Mouse (Mus musculus) liver, embryonic 13.5 days (tissue): ENCODE measurements around the gene Plb1. TPM values are rescaled to one million over a fixed set of nuclear protein-coding genes. Genes with fewer than 3 reads are reported as not detected.

Source experiments
- ATAC-seq: fragments of 200-750 bp; cut with Nextera tagmentation; 2 replicates; pipeline ENCODE4 v1.8.0; 2017; ENCODE audit warnings: low read depth, mild to moderate bottlenecking, moderate number of reproducible peaks, moderate library complexity
- DNase-seq: peaks from one replicate; pipeline ENCODE4 v3.0.0; 2022
- H3K27ac ChIP-seq: fragments of 300-500 bp; sonication (generic); 2 replicates; pipeline ENCODE4 v1.5.1; 2015; ENCODE audit warnings: moderate library complexity, mild to moderate bottlenecking, inconsistent platforms
- H3K27me3 ChIP-seq: fragments of 300-500 bp; sonication (generic); 2 replicates; pipeline ENCODE4 v1.6.1; 2015; ENCODE audit warnings: mild to moderate bottlenecking, inconsistent platforms
- H3K36me3 ChIP-seq: fragments of 300-500 bp; sonication (generic); 2 replicates; pipeline ENCODE4 v1.6.1; 2015; ENCODE audit warnings: mild to moderate bottlenecking, inconsistent platforms
- H3K4me1 ChIP-seq: fragments of 300-500 bp; sonication (generic); replicated peaks from 2 replicates; pipeline ENCODE4 v1.6.1; 2015; ENCODE audit warnings: inconsistent platforms
- H3K4me2 ChIP-seq: fragments of 300-500 bp; sonication (generic); 2 replicates; pipeline ENCODE4 v1.6.1; 2015; ENCODE audit warnings: inconsistent platforms, mild to moderate bottlenecking, moderate library complexity
- H3K4me3 ChIP-seq: fragments of 300-500 bp; sonication (generic); replicated peaks from 2 replicates; pipeline ENCODE4 v1.5.1; 2015; ENCODE audit warnings: mild to moderate bottlenecking, inconsistent platforms
- H3K9ac ChIP-seq: fragments of 300-500 bp; sonication (generic); 2 replicates; pipeline ENCODE4 v1.6.1; 2015; ENCODE audit warnings: mild to moderate bottlenecking, inconsistent platforms
- H3K9me3 ChIP-seq: fragments of 300-500 bp; sonication (generic); replicated peaks from 2 replicates; pipeline ENCODE4 v1.6.1; 2016; ENCODE audit warnings: inconsistent platforms
- WGBS: fragments of 180-500 bp; shearing (Covaris S2); methylation state at CpG from one replicate; pipeline ENCODE4 v1.1.7; 2015; ENCODE audit not compliant: insufficient replicate concordance; 5-methylcytosine and 5-hydroxymethylcytosine counted together
- polyA plus RNA-seq: library from polyadenylated mRNA; unstranded; fragments of >200 nt; fragmentation: Nextera tagmentation; extraction: Ambion mirVana; gene quantifications from 2 replicates; pipeline ENCODE4 v1.2.1, GENCODE M21; 2015

The Plb1 gene
- polyA plus RNA-seq, 1 experiment from 2014 or later, result not detected

DNA sequence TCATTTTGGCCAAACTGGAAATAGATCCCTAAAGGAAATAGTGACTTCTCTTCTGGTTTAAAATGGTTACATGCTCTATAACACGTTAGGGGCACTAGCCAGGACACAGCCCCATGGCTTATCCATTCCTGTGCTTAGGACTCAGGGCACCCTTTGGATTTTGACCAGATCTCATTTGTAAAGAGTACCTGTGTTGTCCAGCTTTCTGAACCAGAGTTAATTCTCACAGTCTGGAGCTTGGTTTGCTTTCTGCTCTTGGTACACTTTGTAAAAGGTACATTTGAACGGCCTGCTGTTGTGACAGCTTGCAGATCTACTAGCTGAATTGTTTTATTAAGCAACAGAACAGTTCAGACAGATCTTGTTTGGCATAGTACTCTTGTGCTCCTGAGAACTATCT is 25.8 kb upstream of the Plb1 start:
- Histone ChIP-seq H3K27ac (no peak overlapping the region), H3K27me3 (no peaks in the 10 kb centered on the region), H3K9ac (no peak overlapping the region), H3K9me3 (no peaks in the 10 kb centered on the region), H3K4me3 (no peak overlapping the region), H3K36me3 (no peaks in the 10 kb centered on the region), H3K4me2 (no peak overlapping the region), H3K4me1 (no peaks in the 10 kb centered on the region)
- DNase-seq (no peak), ATAC-seq (no peak)
- 58% methylated on average over 2 of the region's 2 CpGs for WGBS

DNA sequence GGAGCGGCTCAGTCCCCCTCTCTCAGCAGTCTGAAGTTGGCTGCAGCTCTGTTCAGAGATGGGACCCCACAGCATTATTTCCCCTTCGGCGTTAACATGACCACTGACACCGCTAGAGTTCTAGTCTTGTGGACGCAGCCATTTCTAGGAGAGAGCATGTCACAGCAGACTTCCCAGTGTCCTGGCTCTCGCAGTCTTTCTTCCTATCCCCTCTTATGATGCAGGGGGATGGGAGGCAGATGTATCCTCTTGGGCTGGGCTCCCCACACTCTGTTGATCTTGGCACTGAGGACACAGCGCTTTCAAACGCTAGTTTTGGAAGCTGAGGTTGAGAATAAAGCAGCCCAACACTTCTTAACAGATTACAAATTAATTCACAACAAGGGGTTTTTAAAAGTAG is 24.0 kb upstream of the Plb1 start:
- ATAC-seq (no peak), DNase-seq (no peak)
- H3K9ac ChIP-seq, result no peak overlapping the region
- H3K27me3 ChIP-seq, result no peaks in the 10 kb centered on the region
- WGBS, result 70% methylated on average over 8 of the region's 8 CpGs
- H3K9me3 ChIP-seq, result no peaks in the 10 kb centered on the region
- H3K36me3 ChIP-seq, result no peaks in the 10 kb centered on the region
- H3K4me3 ChIP-seq, result no peak overlapping the region
- no peaks in the 10 kb centered on the region for H3K4me1 ChIP-seq
- no peak overlapping the region for H3K27ac ChIP-seq
- H3K4me2 ChIP-seq, result no peak overlapping the region

- no peak for ATAC-seq
- no peak for DNase-seq
- no peak overlapping the region for H3K4me3 ChIP-seq
- no peak overlapping the region for H3K9ac ChIP-seq
- H3K36me3 ChIP-seq, result no peaks in the 10 kb centered on the region
- no peaks in the 10 kb centered on the region for H3K27me3 ChIP-seq
- no peak overlapping the region for H3K4me2 ChIP-seq
- 51% methylated on average over 2 of the region's 2 CpGs for WGBS
- H3K27ac ChIP-seq, result no peak overlapping the region
- no peaks in the 10 kb centered on the region for H3K4me1 ChIP-seq
- no peaks in the 10 kb centered on the region for H3K9me3 ChIP-seq
Measured at GRCm38 (mm10) chr5:32211011-32211410, 21.5 kb upstream of the Plb1 start.

GRCm38 (mm10) chr5:32213746-32214145 is 18.8 kb upstream of the Plb1 start:
- no peaks in the 10 kb centered on the region for H3K36me3 ChIP-seq
- H3K27me3 ChIP-seq, result no peaks in the 10 kb centered on the region
- ATAC-seq (no peak), DNase-seq (no peak)
- no peaks in the 10 kb centered on the region for H3K9me3 ChIP-seq
- 45% methylated on average over 4 of the region's 4 CpGs for WGBS
- no peak overlapping the region for H3K4me3 ChIP-seq
- no peak overlapping the region for H3K4me2 ChIP-seq
- H3K4me1 ChIP-seq, result no peaks in the 10 kb centered on the region
- H3K9ac ChIP-seq, result no peak overlapping the region
- no peak overlapping the region for H3K27ac ChIP-seq

DNA sequence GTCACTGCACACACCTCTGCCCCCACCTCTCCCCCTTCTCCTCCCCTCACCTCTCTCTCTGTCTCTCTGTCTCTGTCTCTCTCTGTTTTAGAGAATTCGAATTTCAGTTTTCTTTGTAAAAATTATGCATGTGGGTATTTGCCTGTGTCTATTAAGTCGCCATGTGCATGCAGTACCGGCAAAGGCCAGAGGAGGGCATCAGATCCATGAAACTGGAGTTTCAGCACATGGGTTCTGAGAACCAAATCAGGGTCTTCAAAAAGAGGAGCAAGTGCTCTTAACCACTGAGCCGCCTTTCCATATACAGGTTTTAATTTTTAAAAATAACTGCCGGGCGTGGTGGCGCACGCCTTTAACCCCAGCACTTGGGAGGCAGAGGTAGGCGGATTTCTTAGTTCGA is 17.0 kb upstream of the Plb1 start:
- Histone ChIP-seq H3K9ac (no peak overlapping the region), H3K36me3 (no peaks in the 10 kb centered on the region), H3K9me3 (no peaks in the 10 kb centered on the region), H3K4me3 (no peak overlapping the region), H3K4me1 (no peaks in the 10 kb centered on the region), H3K27me3 (no peaks in the 10 kb centered on the region), H3K27ac (no peak overlapping the region), H3K4me2 (no peak overlapping the region)
- ATAC-seq (no peak), DNase-seq (no peak)
- 60% methylated on average over 10 of the region's 10 CpGs for WGBS

- H3K27me3 ChIP-seq, result no peaks in the 10 kb centered on the region
- DNase-seq (no peak), ATAC-seq (no peak)
- 66% methylated on average over 4 of the region's 4 CpGs for WGBS
- H3K27ac ChIP-seq, result no peak overlapping the region
- no peaks in the 10 kb centered on the region for H3K36me3 ChIP-seq
- H3K4me2 ChIP-seq, result no peak overlapping the region
- no peak overlapping the region for H3K4me3 ChIP-seq
- no peaks in the 10 kb centered on the region for H3K4me1 ChIP-seq
- H3K9ac ChIP-seq, result no peak overlapping the region
- H3K9me3 ChIP-seq, result no peaks in the 10 kb centered on the region
Measured at GRCm38 (mm10) chr5:32216465-32216864, 16.0 kb upstream of the Plb1 start.

DNA sequence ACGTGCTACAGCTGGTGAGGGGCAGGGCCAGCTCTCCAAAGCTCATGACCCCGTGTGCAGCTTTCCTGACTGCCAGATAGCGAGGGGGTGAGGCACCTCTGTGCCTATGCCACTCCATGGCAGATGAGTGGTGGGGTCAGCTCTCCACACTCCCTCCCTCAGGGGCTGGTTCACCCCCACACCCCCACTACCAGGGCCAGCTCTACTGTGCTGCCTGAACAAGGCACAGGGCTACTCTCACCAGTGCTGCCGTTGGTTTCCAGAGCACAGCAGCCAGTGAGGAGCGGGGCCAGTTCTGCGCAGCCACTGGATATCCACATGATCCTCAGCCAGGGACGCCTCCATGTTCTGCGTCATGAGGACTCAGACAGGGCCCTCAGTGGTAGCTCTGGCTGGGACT is 15.0 kb upstream of the Plb1 start:
- no peaks in the 10 kb centered on the region for H3K27me3 ChIP-seq
- 67% methylated on average over 8 of the region's 8 CpGs for WGBS
- no peak overlapping the region for H3K9ac ChIP-seq
- H3K4me2 ChIP-seq, result no peak overlapping the region
- ATAC-seq (no peak), DNase-seq (no peak)
- H3K36me3 ChIP-seq, result no peaks in the 10 kb centered on the region
- no peaks in the 10 kb centered on the region for H3K4me1 ChIP-seq
- H3K27ac ChIP-seq, result no peak overlapping the region
- no peak overlapping the region for H3K4me3 ChIP-seq
- no peaks in the 10 kb centered on the region for H3K9me3 ChIP-seq

- Histone ChIP-seq H3K27ac (no peak overlapping the region), H3K4me2 (no peak overlapping the region), H3K27me3 (no peaks in the 10 kb centered on the region), H3K36me3 (no peaks in the 10 kb centered on the region), H3K9me3 (no peaks in the 10 kb centered on the region), H3K4me3 (no peak overlapping the region), H3K4me1 (no peaks in the 10 kb centered on the region), H3K9ac (no peak overlapping the region)
- 31% methylated on average over 4 of the region's 4 CpGs for WGBS
- no peak for ATAC-seq
- DNase-seq, result no peak
Measured at GRCm38 (mm10) chr5:32230372-32230771, 2.1 kb upstream of the Plb1 start.

DNA sequence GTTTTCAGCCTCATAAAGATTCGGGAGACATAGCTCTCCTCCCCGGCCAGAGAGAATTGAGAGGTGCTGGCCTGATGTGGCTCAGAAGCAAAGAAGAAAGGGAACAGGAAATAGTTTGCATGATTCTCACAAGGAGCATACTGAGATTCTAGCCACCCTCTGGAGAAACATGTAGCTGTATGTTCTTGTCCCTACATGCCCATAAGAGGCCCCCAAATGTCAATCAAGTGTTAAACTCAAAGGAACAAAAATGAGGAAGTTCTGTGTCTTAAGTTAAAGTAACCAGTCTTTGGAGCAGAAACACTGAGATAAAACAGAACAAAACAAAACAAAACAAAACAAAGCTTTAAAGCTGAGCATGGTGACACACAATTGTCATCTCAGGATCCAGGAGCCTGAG is 6.8 kb downstream of the Plb1 start:
- H3K27ac ChIP-seq, result no peak overlapping the region
- 42% methylated on average over 2 of the region's 2 CpGs for WGBS
- H3K4me3 ChIP-seq, result no peak overlapping the region
- H3K9ac ChIP-seq, result no peak overlapping the region
- ATAC-seq (no peak), DNase-seq (no peak)
- H3K27me3 ChIP-seq, result no peaks in the 10 kb centered on the region
- H3K4me1 ChIP-seq, result no peaks in the 10 kb centered on the region
- H3K36me3 ChIP-seq, result no peaks in the 10 kb centered on the region
- no peaks in the 10 kb centered on the region for H3K9me3 ChIP-seq
- H3K4me2 ChIP-seq, result no peak overlapping the region

DNA sequence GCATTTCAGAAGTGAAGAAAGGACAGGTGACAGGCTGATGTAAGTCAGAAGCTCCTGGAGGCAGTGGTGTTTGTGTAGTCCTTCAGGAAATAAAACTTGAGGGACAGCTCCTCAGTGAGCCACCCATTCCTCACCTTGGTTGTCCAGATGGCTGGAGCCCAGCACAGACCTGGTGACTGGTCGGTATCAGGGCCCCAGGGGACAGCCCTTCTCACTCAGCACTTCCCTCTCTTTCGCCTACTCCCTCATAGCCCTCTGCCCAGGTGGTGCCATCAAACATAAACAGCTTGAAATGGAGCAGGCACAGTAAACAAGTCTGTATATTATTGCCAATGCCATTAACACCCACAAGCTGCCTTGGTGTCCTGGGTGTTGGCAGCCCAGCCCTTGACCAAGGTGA is 8.2 kb downstream of the Plb1 start:
- Histone ChIP-seq H3K36me3 (no peaks in the 10 kb centered on the region), H3K4me1 (no peaks in the 10 kb centered on the region), H3K4me2 (no peak overlapping the region), H3K27me3 (no peaks in the 10 kb centered on the region), H3K27ac (no peak overlapping the region), H3K9me3 (no peaks in the 10 kb centered on the region), H3K4me3 (no peak overlapping the region), H3K9ac (no peak overlapping the region)
- DNase-seq (no peak), ATAC-seq (no peak)
- WGBS, result 62% methylated on average over 2 of the region's 2 CpGs

GRCm38 (mm10) chr5:32243286-32243885 is 10.9 kb downstream of the Plb1 start:
- no peak overlapping the region for H3K4me2 ChIP-seq
- H3K9ac ChIP-seq, result no peak overlapping the region
- DNase-seq (no peak), ATAC-seq (no peak)
- H3K4me1 ChIP-seq, result no peaks in the 10 kb centered on the region
- H3K36me3 ChIP-seq, result no peaks in the 10 kb centered on the region
- no peak overlapping the region for H3K27ac ChIP-seq
- no peak overlapping the region for H3K4me3 ChIP-seq
- H3K9me3 ChIP-seq, result no peaks in the 10 kb centered on the region
- H3K27me3 ChIP-seq, result no peaks in the 10 kb centered on the region
- WGBS, result 69% methylated on average over 7 of the region's 7 CpGs

GRCm38 (mm10) chr5:32245385-32245784 is 12.9 kb downstream of the Plb1 start:
- no peak for DNase-seq
- Histone ChIP-seq H3K36me3 (no peaks in the 10 kb centered on the region), H3K9ac (no peak overlapping the region), H3K4me1 (no peaks in the 10 kb centered on the region), H3K9me3 (no peaks in the 10 kb centered on the region), H3K4me2 (no peak overlapping the region), H3K27me3 (no peaks in the 10 kb centered on the region), H3K27ac (no peak overlapping the region), H3K4me3 (no peak overlapping the region)
- 66% methylated on average over 3 of the region's 3 CpGs for WGBS
- ATAC-seq, result no peak
